Mouse (Mus musculus) common myeloid progenitor, adult 5-6 weeks (primary cell): ENCODE measurements around the gene Masp1. TPM values are rescaled to one million over a fixed set of nuclear protein-coding genes. Genes with fewer than 3 reads are reported as not detected.

Experiments used
- ATAC-seq: replicated peaks from 2 replicates; pipeline ENCODE4 v1.8.0; 2016; ENCODE audit warnings: low read depth, mild to moderate bottlenecking, moderate TSS enrichment, inconsistent platforms; ENCODE audit not compliant: poor library complexity, severe bottlenecking
- total RNA-seq: library from RNA; stranded (forward); fragments of 200-1000, 187-1606 nt; gene quantifications from 2 replicates; pipeline ENCODE4 v1.2.3, GENCODE M21; 2017

Masp1 gene
- total RNA-seq: not detected in 2 replicates

DNA sequence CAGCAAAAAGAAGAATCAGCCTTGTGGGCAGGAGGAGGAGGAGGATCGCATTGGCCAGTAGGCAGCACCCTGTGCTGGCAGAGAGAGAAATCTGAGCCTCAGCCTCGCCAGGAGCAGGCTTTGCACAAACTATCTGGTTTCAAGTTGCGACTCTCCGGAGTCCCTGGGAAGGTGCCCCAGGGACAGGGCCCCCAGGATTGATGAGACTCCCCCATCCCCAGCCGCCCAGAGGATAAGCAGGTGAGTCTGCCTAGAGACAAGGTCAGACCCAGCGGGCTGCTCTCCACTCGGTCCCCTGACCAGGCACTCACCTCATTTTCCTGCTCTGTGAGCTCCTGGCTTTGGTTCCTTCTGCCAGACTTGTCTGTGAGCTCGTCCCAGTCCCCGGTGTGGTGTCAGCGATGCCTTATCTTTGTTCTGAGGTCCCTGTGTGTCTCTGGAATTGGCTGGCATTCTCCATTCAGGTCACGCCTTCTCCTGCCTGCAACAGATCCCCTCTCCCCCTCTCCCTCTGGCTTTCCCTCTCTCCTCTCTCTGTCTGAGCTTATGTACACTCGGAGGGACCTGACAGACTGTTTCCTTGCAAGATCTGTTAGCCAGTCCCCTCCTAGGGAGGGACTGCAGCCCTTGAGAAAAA is at the start of gene Masp1, which contains the start of gene Rtp4:
TSS of gene Masp1 (minus strand) at position 581 of the 637 bp plus-strand sequence.
TSS of gene Rtp4 (plus strand) at position 57 of the 637 bp plus-strand sequence.
- ATAC-seq: no peak

DNA sequence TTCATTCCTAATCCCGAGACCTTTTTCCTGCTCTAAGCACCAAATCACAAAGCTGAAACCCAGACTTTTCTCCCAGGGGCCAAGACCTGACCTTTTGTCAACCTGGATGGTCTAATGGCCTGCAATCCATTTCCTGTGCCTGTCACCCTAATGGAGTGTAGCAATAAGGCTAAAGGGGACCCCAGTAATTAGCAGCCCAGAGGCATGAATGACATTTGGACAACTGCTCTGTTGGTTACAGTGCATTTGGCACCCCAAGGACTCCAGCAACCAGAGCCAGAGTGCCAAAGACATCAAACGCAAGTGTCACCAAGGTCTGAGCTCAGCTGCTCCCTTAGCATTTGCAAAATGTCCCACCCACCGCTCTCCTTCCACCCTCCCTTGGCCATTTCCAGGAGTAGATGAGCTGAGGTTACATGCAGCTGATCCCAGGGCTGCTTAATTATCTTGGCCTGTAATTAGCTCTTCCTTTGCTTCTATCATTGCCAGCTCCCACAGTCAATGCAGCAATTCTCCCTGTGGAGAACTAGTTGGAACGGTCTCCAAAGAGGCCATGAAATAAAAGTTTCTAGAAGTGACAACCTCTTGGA is 47.8 kb upstream of the Masp1 start:
- ATAC-seq: no peak

DNA sequence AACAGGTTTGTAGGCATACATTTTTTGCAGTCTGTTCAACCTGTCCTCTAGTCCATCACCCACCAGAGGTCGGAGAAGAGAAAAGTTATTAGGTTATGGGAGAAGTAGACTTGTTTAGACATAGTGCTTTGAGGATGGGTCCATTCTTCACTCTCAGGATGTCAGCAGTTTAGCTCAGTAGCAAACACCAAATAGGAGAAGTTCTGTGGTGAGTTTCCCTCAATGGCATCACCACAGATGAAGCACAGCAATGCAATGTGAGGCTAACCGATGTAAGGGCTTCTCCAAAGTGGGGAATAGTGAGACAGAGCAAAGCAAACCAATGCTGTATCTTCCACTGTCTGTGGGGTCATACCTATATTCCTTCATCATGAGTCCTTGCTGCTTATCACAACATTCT is 37.1 kb upstream of the Masp1 start:
- 0 out of 2 replicates have a peak, but pooled peaks have one; percentile 12 for ATAC-seq

DNA sequence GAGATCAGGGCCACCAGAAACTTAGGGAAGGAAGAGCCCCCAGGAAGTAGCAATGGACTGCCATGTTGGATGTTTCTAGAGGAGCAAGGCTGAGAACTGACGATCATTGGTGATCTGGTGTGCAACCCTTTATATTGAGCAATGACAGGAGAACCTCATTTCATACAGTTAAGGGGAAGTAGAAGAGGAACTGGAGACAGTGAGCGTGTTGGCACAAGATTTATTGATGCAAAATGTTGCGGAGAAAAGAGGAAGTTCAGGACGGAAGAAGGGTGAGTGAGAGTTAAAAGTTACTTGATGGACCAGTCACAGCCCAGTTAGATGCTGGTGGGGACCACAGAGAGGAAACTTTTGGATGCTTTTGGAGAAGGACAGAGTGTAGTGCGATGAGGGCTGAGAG is 36.6 kb upstream of the Masp1 start:
- peak; percentile 93 for ATAC-seq

DNA sequence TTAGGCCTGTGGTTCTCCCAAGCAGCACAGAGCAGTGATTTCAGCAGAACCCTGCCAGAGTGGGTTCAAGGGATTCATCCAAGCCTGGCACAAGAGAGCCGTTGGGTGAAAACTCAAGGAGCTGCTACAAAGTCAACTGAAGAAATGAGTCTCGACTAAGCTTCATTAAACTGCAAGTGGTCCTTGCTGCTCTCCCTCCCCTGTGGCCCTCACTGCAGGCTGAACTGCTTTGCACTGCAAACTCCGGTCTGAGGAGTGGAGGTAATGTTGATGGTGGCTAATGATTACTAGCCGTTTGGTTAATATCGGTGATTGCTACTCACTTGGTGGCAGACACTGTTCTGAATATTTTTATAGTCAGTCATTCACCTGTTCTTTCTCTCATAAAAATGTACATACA is 34.1 kb upstream of the Masp1 start:
- no peak for ATAC-seq

DNA sequence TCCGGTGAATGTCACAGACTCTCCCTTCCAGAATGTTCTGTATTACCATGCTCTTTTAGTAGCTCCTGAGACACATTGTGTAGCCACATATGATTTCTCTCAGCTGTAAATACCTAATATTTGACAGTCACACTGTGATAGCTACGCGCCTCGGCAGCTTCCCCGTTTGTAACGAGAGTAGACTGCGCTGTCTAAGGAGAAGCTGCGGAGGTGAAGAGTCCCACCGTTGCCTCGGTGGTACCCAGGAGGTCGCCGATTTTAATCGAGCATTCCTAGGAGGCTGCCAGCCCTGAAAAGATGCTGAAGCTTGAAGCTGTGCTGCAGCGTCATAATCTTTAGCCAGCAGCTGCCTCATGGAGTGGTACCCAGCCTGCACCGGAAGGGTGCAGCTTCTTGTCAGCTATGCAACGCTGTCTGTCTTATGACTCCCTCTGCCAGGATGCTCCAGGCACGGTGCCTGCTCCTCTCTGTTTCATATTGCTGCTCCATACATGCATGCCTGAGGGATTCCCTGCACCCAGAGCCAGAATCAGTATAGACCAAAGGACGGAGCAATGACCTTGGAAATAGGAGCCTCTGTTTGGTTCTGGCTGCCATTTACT is 30.5 kb upstream of the Masp1 start:
- no peak for ATAC-seq

DNA sequence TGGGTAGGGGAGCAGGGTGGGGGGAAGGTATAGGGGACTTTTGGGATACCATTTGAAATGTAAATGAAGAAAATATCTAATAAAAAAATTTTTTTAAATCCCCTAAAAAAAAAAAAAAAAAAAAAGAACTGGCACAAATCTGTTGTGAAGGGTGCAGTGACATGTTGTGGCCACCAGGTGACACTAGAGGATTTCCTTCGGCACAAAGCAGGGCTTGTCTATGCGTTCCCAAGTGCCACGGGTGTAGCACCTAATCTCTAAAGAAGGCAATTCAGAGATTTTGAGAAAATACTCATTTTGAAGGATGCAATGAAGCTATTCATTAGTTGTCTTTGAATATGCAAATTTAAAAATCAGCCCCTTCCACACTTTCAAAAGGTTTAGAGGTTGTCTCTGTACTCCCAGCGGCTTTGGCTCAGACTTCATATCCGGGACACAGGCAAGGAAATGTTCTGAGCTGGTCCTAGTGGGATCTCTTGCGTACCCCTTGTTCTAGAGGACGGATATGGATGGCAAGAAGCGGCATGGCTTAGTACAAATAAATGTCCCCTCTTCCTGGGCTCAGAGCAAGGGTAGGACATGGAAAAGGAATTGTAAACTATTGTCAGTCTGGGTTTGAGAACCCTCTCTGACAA is 29.8 kb upstream of the Masp1 start:
- peak; percentile 79 for ATAC-seq

DNA sequence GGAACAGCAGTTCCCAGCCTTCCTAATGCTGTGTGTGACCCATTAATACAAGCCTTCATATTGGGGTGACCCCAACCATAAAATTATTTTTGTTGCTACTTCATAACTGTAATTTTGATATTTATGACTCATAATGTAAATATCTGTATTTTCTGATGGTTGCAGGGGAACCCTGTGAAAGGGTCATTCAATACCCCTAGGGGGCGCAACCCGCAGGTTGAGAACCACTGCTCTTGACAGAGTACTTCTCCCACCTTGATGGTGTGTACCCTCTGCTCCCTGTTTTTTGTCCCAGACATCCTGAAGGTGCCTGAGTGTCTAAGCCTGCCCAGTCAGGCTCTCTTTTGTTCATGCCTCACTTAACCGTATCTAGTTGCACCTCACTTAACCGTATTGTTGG is 27.2 kb upstream of the Masp1 start:
- ATAC-seq: no peak

DNA sequence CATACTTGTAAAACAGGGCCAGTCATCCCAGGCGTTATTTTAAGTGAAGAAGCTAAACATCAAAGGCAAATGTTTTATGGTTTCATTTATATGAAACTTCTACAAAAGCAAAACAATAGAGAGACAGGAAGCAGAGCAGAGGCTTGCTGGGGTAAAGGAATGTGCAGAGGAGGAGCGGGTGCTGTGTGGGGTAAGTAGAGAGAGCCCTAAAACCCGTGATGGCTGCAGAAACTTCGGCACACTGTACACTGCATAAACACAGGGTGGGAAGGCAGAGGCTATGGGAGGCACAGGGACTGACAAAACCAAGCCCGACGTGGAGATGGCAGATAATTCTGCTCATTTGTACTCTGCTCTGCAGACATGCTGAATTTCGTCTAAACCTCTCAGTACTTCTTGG is 23.7 kb upstream of the Masp1 start:
- ATAC-seq: no peak

DNA sequence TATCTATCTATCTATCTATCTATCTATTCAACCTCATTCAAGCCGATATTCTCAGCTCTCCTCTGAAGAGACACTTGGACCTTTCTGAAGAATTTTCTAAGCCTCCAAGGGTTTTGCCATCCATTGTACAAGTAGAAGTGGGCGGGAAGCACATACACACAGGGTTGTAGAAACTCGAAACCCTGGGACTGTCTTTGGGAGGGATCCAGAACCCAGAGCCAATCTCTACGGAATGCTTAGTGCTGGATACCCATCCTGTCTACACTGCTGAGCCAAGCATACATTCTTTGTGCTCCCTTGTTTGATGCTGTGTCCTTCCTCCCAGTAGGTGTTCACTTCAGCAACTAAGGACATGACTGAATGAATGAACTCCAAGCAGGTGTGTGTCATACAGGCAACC is 22.3 kb upstream of the Masp1 start:
- no peak for ATAC-seq

DNA sequence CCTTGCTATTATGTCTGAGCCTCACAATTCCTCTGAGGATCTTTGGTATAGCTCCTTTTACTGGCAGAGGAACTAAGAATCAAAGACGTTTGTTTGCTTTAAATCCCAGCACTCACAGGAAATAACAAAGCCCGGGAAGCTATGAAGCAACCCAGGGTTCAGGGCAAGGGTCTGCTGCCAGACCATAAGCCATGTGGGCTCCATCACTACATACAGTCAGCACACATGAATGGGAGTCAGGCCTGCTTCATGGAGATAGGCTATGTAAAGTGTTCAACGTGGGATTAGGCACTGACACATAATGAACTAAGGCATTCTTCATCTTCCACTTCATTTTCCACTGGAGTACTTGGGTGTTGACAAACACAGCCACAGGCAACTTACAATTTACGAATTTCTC is 20.4 kb upstream of the Masp1 start:
- no peak for ATAC-seq

DNA sequence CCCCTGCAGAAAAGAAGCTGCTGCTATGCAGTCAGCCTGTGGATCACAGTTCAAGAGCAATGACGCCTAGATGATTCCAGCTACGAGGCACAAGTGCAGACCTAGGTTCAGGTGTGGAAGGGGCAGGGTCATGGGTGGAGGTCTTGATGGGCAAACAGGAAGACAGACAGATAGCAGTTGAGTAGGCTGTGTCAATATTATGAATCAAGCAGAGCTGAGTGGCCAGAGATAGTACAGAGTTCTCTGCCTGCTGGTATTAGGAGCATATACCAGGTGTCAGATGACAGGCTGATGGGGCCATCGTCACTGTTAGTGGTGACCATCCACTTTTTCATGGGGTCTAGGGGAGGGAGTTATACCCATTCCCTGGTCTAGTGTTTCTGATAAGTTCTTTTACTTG is 13.1 kb upstream of the Masp1 start:
- no peak for ATAC-seq

DNA sequence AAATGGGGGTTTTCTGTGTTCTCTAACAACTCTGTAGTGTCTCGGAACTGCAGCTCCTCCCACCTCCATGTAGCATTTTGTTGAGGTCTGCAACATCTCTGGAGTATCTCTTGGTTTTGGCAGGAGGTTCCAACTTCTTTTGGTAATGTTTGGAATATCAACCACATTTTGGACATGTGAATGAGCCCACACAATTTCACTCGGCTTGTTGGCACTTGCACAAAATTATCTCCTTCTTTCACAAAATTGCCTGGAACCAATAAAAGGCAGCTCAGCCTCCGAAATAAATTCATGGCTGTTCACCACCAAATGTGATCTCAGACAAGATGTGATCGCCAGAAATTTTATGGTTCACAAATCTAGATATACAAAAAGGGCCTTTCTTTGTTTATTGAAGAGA is 8.6 kb upstream of the Masp1 start:
- ATAC-seq: no peak

DNA sequence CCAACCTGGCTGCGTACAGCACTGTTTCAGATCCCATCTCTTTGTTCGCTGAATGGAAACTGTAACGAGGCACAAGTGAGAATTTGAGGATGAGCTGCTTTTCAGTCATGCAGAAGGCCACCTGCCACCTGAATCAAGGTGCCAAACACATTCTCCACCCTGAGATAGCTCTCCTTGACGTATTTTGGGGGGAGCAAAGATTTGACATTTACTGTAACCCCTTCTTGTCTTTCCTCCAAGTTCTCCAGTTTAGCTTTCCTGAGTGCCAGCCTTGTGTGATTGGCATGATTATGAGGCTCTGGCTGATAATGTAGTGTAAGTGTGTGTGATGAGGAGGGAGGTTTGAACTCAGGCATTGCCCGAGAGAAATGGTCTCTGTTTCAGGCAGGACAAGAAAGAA is 1.5 kb upstream of the Masp1 start:
- no peak for ATAC-seq

DNA sequence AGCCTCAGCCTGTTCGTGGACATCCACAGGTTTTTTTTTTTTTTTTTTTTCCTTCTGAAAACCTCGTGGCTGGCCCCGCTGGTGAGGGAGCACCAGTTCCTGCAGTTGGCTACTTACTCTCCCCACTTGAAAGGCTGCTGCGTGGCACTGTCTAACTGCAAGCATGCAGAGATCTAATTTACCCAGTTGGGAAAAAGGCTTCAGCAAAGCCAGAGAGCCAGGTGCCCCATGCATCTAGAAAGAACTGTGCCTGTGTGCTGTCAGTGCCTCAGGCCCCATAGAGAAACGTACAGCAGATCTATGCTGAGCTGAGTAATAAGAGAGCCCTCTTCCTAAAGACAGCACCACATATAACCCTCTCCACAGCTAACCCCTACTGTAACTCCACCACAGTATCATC is 477 bp upstream of the Masp1 start:
- ATAC-seq: no peak

DNA sequence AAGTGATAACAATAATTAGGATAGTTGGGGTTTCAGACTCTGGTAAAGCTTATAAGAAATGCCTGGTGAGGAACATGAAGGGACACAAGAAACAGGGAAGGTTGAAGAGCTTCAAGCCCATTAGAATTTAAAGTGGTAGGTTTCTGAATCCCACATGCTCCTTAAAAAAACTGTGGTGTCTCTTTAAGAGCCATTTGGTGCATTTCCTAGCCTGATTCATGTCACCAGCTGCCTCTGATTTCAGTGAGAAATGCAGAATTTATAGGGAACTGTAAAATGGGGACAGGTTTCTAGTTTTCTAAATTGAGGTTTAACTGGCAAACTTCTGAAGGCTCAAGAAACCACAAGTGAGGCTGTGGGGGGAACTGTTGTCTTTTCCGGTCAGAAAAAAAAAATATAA is 844 bp downstream of the Masp1 start:
- ATAC-seq: no peak

DNA sequence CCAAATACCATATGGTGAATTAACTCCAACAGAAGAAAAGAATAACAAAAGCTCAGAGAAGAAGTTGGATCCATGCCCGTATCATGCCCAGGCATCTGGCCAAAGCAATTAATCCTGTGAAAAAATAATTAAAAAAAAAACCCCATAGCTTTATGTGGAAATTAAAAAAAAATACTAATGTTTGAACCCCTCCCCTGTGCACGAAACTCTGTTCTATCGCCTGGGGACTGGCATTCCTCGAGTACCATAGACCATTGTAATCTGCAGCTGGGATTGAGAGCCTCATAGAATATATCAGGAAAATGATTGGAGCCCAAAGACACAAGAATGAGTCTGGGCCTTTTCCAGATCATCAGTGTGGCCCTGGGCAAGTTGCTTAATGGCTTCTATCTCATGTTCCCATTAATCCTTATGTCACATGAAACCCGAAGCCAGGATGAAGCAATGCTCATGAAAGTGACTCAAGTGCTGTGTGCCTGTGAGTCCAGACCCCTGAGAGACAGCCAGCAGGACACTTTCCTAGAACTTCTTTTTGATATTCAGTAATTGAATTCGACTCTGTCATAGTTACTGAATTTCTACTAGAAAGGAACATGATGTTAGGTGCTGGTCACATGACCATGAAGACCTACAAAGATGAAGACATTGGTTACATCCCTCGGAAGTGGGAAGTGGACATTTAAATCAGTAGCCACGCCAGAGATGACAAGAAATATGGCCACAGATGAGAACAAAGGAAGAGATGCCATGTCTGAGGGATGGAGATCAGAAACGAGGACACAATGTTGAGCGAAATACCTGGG is 1.8 kb downstream of the Masp1 start:
- no peak for ATAC-seq

DNA sequence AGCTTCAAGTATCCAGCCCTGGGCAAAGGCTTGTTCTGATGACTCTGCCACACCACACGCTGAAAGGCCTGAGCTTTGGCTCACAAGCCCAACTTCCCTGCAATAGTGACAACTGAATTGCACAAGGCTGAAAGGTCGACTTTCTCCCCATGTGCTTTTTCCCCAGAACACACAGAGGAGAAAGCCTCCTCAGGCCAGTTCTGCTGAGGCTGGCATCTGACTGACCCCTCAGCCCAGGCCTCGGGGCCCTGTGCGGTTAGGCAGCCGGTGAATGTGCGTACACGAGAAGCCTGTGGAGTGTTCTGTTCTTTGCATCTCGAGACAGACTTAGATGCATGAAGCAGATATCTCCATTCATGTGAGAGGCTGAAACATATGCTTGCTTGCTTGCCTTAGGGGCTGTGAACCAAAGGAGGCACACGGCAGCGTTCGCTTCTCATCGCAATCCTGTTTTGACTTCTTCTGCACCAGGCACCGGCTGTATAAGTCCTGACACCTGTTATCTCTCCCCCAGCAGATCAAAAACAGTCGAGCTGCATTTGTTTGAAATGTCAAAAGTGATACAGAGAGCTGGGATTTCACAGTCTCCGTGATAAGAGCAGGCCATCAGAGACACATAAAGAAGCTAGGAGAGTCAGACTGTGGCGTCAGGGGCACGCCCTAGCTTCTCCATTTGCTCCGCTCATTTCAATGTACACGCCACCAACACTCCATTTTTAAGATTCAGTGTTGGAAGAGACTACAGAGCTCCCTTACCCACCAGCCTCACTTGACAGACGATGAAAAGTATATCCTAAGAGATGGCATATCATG is 2.7 kb downstream of the Masp1 start:
- ATAC-seq: no peak

DNA sequence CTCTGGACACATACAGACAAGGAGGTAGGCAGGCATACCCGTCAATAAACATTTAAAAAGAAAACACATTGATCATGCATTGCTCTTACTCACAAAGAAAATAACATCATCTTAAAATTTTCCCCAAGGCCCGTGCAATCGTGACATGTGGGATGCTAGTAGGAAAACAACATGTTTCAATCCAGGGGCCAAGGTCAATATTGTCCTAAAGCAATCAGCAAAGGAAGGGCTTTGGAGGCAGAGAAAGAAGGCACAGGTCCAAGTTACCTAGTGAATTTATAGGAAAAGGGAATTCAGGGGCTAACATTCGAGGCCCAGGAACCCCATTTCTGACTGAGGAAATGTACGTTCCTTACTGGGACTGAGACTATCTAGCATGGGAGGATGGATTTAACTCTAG is 3.4 kb downstream of the Masp1 start:
- no peak for ATAC-seq

DNA sequence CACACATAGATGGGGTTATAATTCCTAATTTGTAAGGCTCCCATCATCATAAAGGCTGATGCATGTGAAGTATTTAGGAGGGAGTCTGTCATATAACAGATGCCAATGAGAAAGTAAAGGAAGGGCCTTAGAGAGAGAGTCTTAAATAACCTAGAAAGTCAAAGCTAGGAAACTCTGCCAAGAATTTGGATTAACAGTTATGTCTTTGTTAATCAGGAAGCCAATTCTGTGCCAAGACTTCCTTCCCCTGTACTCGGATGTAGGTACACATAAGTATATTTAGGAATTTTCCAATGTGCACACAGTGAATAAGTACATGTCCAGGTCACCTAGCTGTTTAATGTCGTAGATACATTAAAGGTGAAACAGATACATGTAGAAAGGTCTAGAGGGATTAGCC is 4.0 kb downstream of the Masp1 start:
- ATAC-seq: no peak
